Mouse (Mus musculus) bone marrow macrophage, adult 2 months (primary cell): Measurements from ENCODE around the gene Iqschfp.

Experiments
- CTCF ChIP-seq: IDR thresholded peaks from 2 replicates; pipeline ENCODE4 v1.5.1; 2012; ENCODE audit warnings: low read depth, mild to moderate bottlenecking, low read length, moderate library complexity
- POLR2A ChIP-seq: IDR thresholded peaks from 2 replicates; pipeline ENCODE4 v1.6.1; 2012; ENCODE audit warnings: mild to moderate bottlenecking, low read depth, low read length, borderline replicate concordance

- TF ChIP-seq POLR2A (no peak), CTCF (no peak)
Measured at GRCm38 (mm10) chr3:67960727-67961126, 68.7 kb downstream of the Iqschfp start.
